Mouse (Mus musculus): ENCODE measurements around the gene Icam1. TPM values are rescaled to one million over a fixed set of nuclear protein-coding genes. Genes with fewer than 3 reads are reported as not detected.

Icam1 gene
- polyA plus RNA-seq, 1 experiment from 2014 or later, result 18.6 TPM

DNA sequence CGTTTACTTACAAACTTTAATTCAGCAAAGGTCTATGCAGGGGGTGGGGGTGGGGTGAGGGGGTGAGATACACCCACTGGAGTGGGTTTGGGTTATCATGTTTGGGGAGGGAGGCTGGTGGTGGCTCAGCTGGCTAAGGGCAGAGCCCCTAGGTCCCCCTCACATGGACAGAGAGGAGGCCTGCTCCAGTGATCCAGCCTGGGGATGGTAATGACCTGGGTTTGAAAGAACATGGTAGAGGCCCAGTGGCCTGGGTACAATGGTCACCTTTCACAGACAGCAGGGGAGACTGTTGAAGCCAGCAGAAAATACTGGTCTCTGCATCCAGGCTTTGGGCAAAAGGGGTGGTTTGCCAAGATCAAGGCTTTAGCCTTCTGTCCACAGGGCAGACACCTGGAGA lies 58.4 kb downstream of the Icam1 start:
- no peak for ATAC-seq (ENCODE audit: low read depth)
- H3K4me3 ChIP-seq (ENCODE audit: low read depth, low read length), result no peak overlapping the region
- H3K36me3 ChIP-seq (ENCODE audit: control insufficient read depth, insufficient read depth, low read length), result peaks cover 53% of the 10 kb centered on the region
- peak overlapping the region; percentile 70 for H3K27ac ChIP-seq (replicated peaks; ENCODE audit: low read depth, low read length)
- no peaks in the 10 kb centered on the region for H3K9me3 ChIP-seq (ENCODE audit: control insufficient read depth, low read length)
- 85% methylated on average over 1 of the region's 1 CpGs for WGBS
- DNase-seq (ENCODE audit: low spot score), result no peak
- H3K9ac ChIP-seq (ENCODE audit: low read depth, low read length), result no peak overlapping the region
- no peaks in the 10 kb centered on the region for H3K27me3 ChIP-seq (replicated peaks; ENCODE audit: control insufficient read depth, insufficient read depth, low read length)
- H3K4me2 ChIP-seq (ENCODE audit: low read depth, low read length), result no peak overlapping the region
- H3K4me1 ChIP-seq (ENCODE audit: control insufficient read depth, insufficient read depth, low read length), result peaks cover 5% of the 10 kb centered on the region

DNA sequence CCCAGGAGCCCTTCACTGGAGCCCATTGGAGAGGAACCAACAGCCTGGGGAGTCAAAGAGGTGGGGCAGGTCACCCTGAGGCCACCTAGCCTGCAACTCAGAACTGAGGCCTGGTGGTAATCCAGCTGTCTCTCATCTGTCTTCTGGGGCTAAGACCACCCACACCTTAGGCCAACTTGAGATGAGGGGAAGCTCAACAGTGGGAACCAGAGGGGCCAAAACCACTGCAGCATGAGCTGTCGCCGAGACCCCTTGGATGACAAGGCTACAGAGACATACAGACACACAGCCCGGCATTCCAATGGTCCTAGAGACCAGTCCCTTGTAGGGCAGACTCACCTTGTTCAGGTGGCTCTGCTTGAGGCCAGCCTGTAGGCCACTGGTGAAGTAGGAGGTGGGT lies 59.8 kb downstream of the Icam1 start:
- Histone ChIP-seq H3K4me2 (ENCODE audit: low read depth, low read length) (no peak overlapping the region), H3K4me3 (ENCODE audit: low read depth, low read length) (no peak overlapping the region), H3K4me1 (ENCODE audit: control insufficient read depth, insufficient read depth, low read length) (peaks cover 5% of the 10 kb centered on the region), H3K9me3 (ENCODE audit: control insufficient read depth, low read length) (no peaks in the 10 kb centered on the region), H3K27ac (replicated peaks; ENCODE audit: low read depth, low read length) (no peak overlapping the region), H3K36me3 (ENCODE audit: control insufficient read depth, insufficient read depth, low read length) (peaks cover 62% of the 10 kb centered on the region), H3K27me3 (replicated peaks; ENCODE audit: control insufficient read depth, insufficient read depth, low read length) (no peaks in the 10 kb centered on the region), H3K9ac (ENCODE audit: low read depth, low read length) (no peak overlapping the region)
- DNase-seq (ENCODE audit: low spot score), result no peak
- ATAC-seq (ENCODE audit: low read depth), result no peak
- 78% methylated on average over 3 of the region's 3 CpGs for WGBS

MicroRNAs encoded within 50 kb of the gene (microRNA counts, 519-probe panel; counts per million panel counts)
- microRNA mmu-miR-1900, result 2,781 counts per million, percentile 61 among the panel's probes with 10 or more counts

Small RNA genes lying within 50 kb of the gene (microRNA-seq; reads per million reads assigned to microRNA genes)
- gene Mir1900 (ENCODE audit: borderline number of aligned reads) (not detected), gene Mir7082 (ENCODE audit: borderline number of aligned reads) (not detected)

Other genes starting within 250 kb of the Icam1 start
- gene Col5a3, start 200.9 kb upstream of the Icam1 start, polyA plus RNA-seq (2014; fragmentation: Nextera tagmentation; extraction: Ambion mirVana), result 8.3 and 13.2 TPM in 2 replicates
- not detected in 2 replicates for gene Rdh8, start 197.5 kb upstream of the Icam1 start, polyA plus RNA-seq (2014; fragmentation: Nextera tagmentation; extraction: Ambion mirVana)
- gene A230050P20Rik, start 147.3 kb upstream of the Icam1 start, polyA plus RNA-seq (2014; fragmentation: Nextera tagmentation; extraction: Ambion mirVana), result 4.8 and 6.3 TPM in 2 replicates
- 3.4 and 4.2 TPM in 2 replicates for gene Angptl6, start 136.3 kb upstream of the Icam1 start, polyA plus RNA-seq (2014; fragmentation: Nextera tagmentation; extraction: Ambion mirVana)
- 65.7 and 76.3 TPM in 2 replicates for gene Ppan, start 127.8 kb upstream of the Icam1 start, polyA plus RNA-seq (2014; fragmentation: Nextera tagmentation; extraction: Ambion mirVana)
- gene Eif3g, start 117.4 kb upstream of the Icam1 start, polyA plus RNA-seq (2014; fragmentation: Nextera tagmentation; extraction: Ambion mirVana), result 245 and 273 TPM in 2 replicates
- gene Dnmt1, start 56.1 kb upstream of the Icam1 start, polyA plus RNA-seq (2014; fragmentation: Nextera tagmentation; extraction: Ambion mirVana), result 46.8 and 56.5 TPM in 2 replicates
- 54.5 and 59.6 TPM in 2 replicates for gene S1pr2, start 39.2 kb upstream of the Icam1 start, polyA plus RNA-seq (2014; fragmentation: Nextera tagmentation; extraction: Ambion mirVana)
- 110 and 119 TPM in 2 replicates for gene Mrpl4, start 13.2 kb upstream of the Icam1 start, polyA plus RNA-seq (2014; fragmentation: Nextera tagmentation; extraction: Ambion mirVana)
- 0.65 and 0.69 TPM in 2 replicates for gene Icam4, start 13.4 kb downstream of the Icam1 start, polyA plus RNA-seq (2014; fragmentation: Nextera tagmentation; extraction: Ambion mirVana)
- 0.19 TPM in 1 of 2 replicates, not detected in the other for gene Icam5, start 16.1 kb downstream of the Icam1 start, polyA plus RNA-seq (2014; fragmentation: Nextera tagmentation; extraction: Ambion mirVana)
- 0.87 and 1.2 TPM in 2 replicates for gene Zglp1, start 51.1 kb downstream of the Icam1 start, polyA plus RNA-seq (2014; fragmentation: Nextera tagmentation; extraction: Ambion mirVana)
- gene Gm49373, start 57.1 kb downstream of the Icam1 start, polyA plus RNA-seq (2014; fragmentation: Nextera tagmentation; extraction: Ambion mirVana), result 0.24 TPM in 1 of 2 replicates, not detected in the other
- 60.8 and 62.7 TPM in 2 replicates for gene Fdx1l, start 57.6 kb downstream of the Icam1 start, polyA plus RNA-seq (2014; fragmentation: Nextera tagmentation; extraction: Ambion mirVana)
- gene Gm38431, start 76.0 kb downstream of the Icam1 start, polyA plus RNA-seq (2014; fragmentation: Nextera tagmentation; extraction: Ambion mirVana), result 1.2 and 1.4 TPM in 2 replicates
- gene Raver1, start 76.0 kb downstream of the Icam1 start, polyA plus RNA-seq (2014; fragmentation: Nextera tagmentation; extraction: Ambion mirVana), result 64.2 and 71.4 TPM in 2 replicates
- gene Tyk2, start 115.3 kb downstream of the Icam1 start, polyA plus RNA-seq (2014; fragmentation: Nextera tagmentation; extraction: Ambion mirVana), result 9.8 and 11.6 TPM in 2 replicates
- gene Cdc37, start 134.0 kb downstream of the Icam1 start, polyA plus RNA-seq (2014; fragmentation: Nextera tagmentation; extraction: Ambion mirVana), result 259 and 298 TPM in 2 replicates
- 6.2 and 6.9 TPM in 2 replicates for gene Pde4a, start 149.7 kb downstream of the Icam1 start, polyA plus RNA-seq (2014; fragmentation: Nextera tagmentation; extraction: Ambion mirVana)
- gene Keap1, start 223.4 kb downstream of the Icam1 start, polyA plus RNA-seq (2014; fragmentation: Nextera tagmentation; extraction: Ambion mirVana), result 43.0 and 49.6 TPM in 2 replicates
- gene S1pr5, start 232.5 kb downstream of the Icam1 start, polyA plus RNA-seq (2014; fragmentation: Nextera tagmentation; extraction: Ambion mirVana), result 0.96 and 1.3 TPM in 2 replicates
- gene Atg4d, start 249.3 kb downstream of the Icam1 start, polyA plus RNA-seq (2014; fragmentation: Nextera tagmentation; extraction: Ambion mirVana), result 26.3 and 35.5 TPM in 2 replicates

Measured in embryonic facial prominence, embryonic 14.5 days (tissue).